Mouse (Mus musculus) lung, embryonic 14.5 days (tissue): ENCODE data around the gene Tenm3. TPM values are rescaled to one million over a fixed set of nuclear protein-coding genes. Genes with fewer than 3 reads are reported as not detected.

ENCODE experiments used
- ATAC-seq: fragments of 200-750 bp; cut with Nextera tagmentation; 2 replicates; pipeline ENCODE4 v1.8.0; 2017; ENCODE audit warnings: mild to moderate bottlenecking, moderate TSS enrichment, moderate library complexity; ENCODE audit not compliant: insufficient read depth
- DNase-seq: peaks from one replicate; pipeline ENCODE4 v3.0.0-alpha.2; 2015
- H3K27ac ChIP-seq: fragments of 300-500 bp; sonication (generic); 2 replicates; pipeline ENCODE4 v1.5.1; 2014; ENCODE audit warnings: low read depth, mild to moderate bottlenecking, moderate library complexity
- H3K27me3 ChIP-seq: fragments of 300-500 bp; sonication (generic); 2 replicates; pipeline ENCODE4 v1.6.1; 2014; ENCODE audit warnings: low read length, control low read depth; ENCODE audit not compliant: insufficient read depth
- H3K36me3 ChIP-seq: fragments of 300-500 bp; sonication (generic); 2 replicates; pipeline ENCODE4 v1.6.1; 2014; ENCODE audit warnings: control low read depth; ENCODE audit not compliant: insufficient read depth
- H3K4me1 ChIP-seq: fragments of 300-500 bp; sonication (generic); 2 replicates; pipeline ENCODE4 v1.6.1; 2014; ENCODE audit warnings: antibody characterized with exemption, control low read depth; ENCODE audit not compliant: insufficient read depth
- H3K4me2 ChIP-seq: fragments of 300-500 bp; sonication (generic); 2 replicates; pipeline ENCODE4 v1.6.1; 2014; ENCODE audit warnings: mild to moderate bottlenecking
- H3K4me3 ChIP-seq: fragments of 300-500 bp; sonication (generic); 2 replicates; pipeline ENCODE4 v1.5.1; 2014; ENCODE audit warnings: low read depth, low read length
- H3K9ac ChIP-seq: fragments of 300-500 bp; sonication (generic); 2 replicates; pipeline ENCODE4 v1.6.1; 2014
- H3K9me3 ChIP-seq: fragments of 300-500 bp; sonication (generic); 2 replicates; pipeline ENCODE4 v1.6.1; 2016; ENCODE audit warnings: low read depth, low read length, control low read depth
- CTCF ChIP-seq: IDR thresholded peaks from 2 replicates; pipeline ENCODE4 v1.5.1; 2016; ENCODE audit warnings: antibody characterized with exemption, low read depth
- WGBS: fragments of 180-500 bp; shearing (Covaris S2); extraction: QIAGEN DNeasy Blood & Tissue Kit; methylation state at CpG from one replicate; pipeline ENCODE4 v1.1.7; 2014; 5-methylcytosine and 5-hydroxymethylcytosine counted together
- polyA plus RNA-seq: library from polyadenylated mRNA; unstranded; fragments of >200 nt; fragmentation: Nextera tagmentation; extraction: Ambion mirVana; gene quantifications from 2 replicates; pipeline ENCODE4 v1.2.1, GENCODE M21; 2014

Gene Tenm3
- polyA plus RNA-seq, 1 experiment from 2014 or later: 9.8 TPM

- no peak overlapping the region for H3K27ac ChIP-seq
- no peaks in the 10 kb centered on the region for H3K4me1 ChIP-seq
- no peak overlapping the region for H3K4me3 ChIP-seq
- H3K9me3 ChIP-seq: no peaks in the 10 kb centered on the region
- ATAC-seq (no peak), DNase-seq (peak; percentile 38)
- H3K27me3 ChIP-seq: no peaks in the 10 kb centered on the region
- H3K36me3 ChIP-seq: no peaks in the 10 kb centered on the region
- H3K4me2 ChIP-seq: peak overlapping the region; percentile 2; the same call in 1 of the 2 replicates
- WGBS: 69% methylated on average over 14 of the region's 14 CpGs
- no peak for TF ChIP-seq CTCF
- H3K9ac ChIP-seq: no peak overlapping the region
These were observed 332.6 kb downstream of the Tenm3 start for GRCm38 (mm10) chr8:48511137-48511536.

GRCm38 (mm10) chr8:48508641-48509599 lies 334.8 kb downstream of the Tenm3 start:
- DNase-seq: peak; percentile 59
- 39% methylated on average over 29 of the region's 29 CpGs for WGBS
- ATAC-seq: peak; percentile 48; the same call in 1 of the 2 replicates

GRCm38 (mm10) chr8:48507719-48508501 lies 335.8 kb downstream of the Tenm3 start:
- 70% methylated on average over 10 of the region's 10 CpGs for WGBS
- H3K9ac ChIP-seq: no peak overlapping the region

More at GRCm38 (mm10) chr8:48508641-48509599, 334.8 kb downstream of the Tenm3 start:
- no peaks in the 10 kb centered on the region for H3K9me3 ChIP-seq
- no peaks in the 10 kb centered on the region for H3K4me1 ChIP-seq
- H3K27me3 ChIP-seq: no peaks in the 10 kb centered on the region
- H3K4me3 ChIP-seq: peak overlapping the region; percentile 22; the same call in 1 of the 2 replicates
- no peak for TF ChIP-seq CTCF
- H3K9ac ChIP-seq: peak overlapping the region; percentile 40; the same call in 1 of the 2 replicates
- H3K4me2 ChIP-seq: peak overlapping the region; percentile 55
- no peaks in the 10 kb centered on the region for H3K36me3 ChIP-seq
- H3K27ac ChIP-seq: no peak overlapping the region

DNA sequence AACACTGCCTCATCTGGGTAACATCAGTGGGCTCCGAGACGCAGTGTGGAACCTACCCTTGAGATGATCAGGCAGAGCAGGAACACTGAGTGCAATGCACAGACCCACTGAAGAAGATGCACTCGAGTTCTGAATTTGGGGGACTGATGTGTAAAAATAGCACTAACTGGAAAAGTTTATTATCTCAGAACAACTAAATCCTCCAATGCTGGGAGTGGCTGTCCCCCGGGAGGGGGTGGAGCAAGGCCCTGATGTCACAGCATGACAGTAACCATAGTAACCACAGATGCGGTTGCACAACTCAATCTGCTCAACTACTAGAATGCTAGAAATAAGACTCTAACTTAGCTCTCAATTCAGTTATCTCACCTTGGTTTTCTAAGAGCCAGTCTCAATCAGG lies 351.3 kb downstream of the Tenm3 start:
- Histone ChIP-seq H3K9me3 (no peaks in the 10 kb centered on the region), H3K27ac (no peak overlapping the region), H3K9ac (no peak overlapping the region), H3K4me3 (no peak overlapping the region), H3K4me1 (no peaks in the 10 kb centered on the region), H3K4me2 (no peak overlapping the region), H3K36me3 (no peaks in the 10 kb centered on the region), H3K27me3 (no peaks in the 10 kb centered on the region)
- 79% methylated on average over 5 of the region's 5 CpGs for WGBS
- peak; percentile 42 for DNase-seq
- no peak for ATAC-seq
- TF ChIP-seq CTCF: no peak

More at GRCm38 (mm10) chr8:48507719-48508501, 335.8 kb downstream of the Tenm3 start:
- H3K4me3 ChIP-seq: no peak overlapping the region
- H3K27ac ChIP-seq: no peak overlapping the region
- TF ChIP-seq CTCF: no peak
- ATAC-seq (no peak), DNase-seq (no peak)
- H3K4me1 ChIP-seq: no peaks in the 10 kb centered on the region
- H3K36me3 ChIP-seq: no peaks in the 10 kb centered on the region
- H3K9me3 ChIP-seq: no peaks in the 10 kb centered on the region
- H3K27me3 ChIP-seq: no peaks in the 10 kb centered on the region
- H3K4me2 ChIP-seq: no peak overlapping the region

GRCm38 (mm10) chr8:48490635-48491165 lies 353.1 kb downstream of the Tenm3 start:
- 75% methylated on average over 6 of the region's 6 CpGs for WGBS

GRCm38 (mm10) chr8:48489936-48490634 lies 353.7 kb downstream of the Tenm3 start:
- WGBS: 84% methylated on average over 18 of the region's 18 CpGs
- Histone ChIP-seq H3K9ac (no peak overlapping the region), H3K36me3 (no peaks in the 10 kb centered on the region), H3K4me3 (no peak overlapping the region), H3K27ac (no peak overlapping the region), H3K27me3 (no peaks in the 10 kb centered on the region), H3K9me3 (no peaks in the 10 kb centered on the region), H3K4me2 (no peak overlapping the region), H3K4me1 (no peaks in the 10 kb centered on the region)
- DNase-seq (no peak), ATAC-seq (no peak)
- TF ChIP-seq CTCF: no peak

More at GRCm38 (mm10) chr8:48490635-48491165, 353.1 kb downstream of the Tenm3 start:
- Histone ChIP-seq H3K27me3 (no peaks in the 10 kb centered on the region), H3K9ac (no peak overlapping the region), H3K4me1 (no peaks in the 10 kb centered on the region), H3K36me3 (no peaks in the 10 kb centered on the region), H3K9me3 (no peaks in the 10 kb centered on the region), H3K4me3 (no peak overlapping the region), H3K27ac (no peak overlapping the region), H3K4me2 (no peak overlapping the region)
- TF ChIP-seq CTCF: no peak
- no peak for ATAC-seq
- DNase-seq: no peak
